Mouse (Mus musculus) ES-E14 (cell line): ENCODE results near the gene Pla2g6.

Experiments used
- HCFC1 ChIP-seq: IDR thresholded peaks from 2 replicates; pipeline ENCODE4 v1.6.1; 2012; ENCODE audit warnings: low read length, inconsistent platforms, borderline replicate concordance; ENCODE audit not compliant: insufficient read depth
- MAFK ChIP-seq: IDR thresholded peaks from 2 replicates; pipeline ENCODE4 v1.6.1; 2014; ENCODE audit warnings: mild to moderate bottlenecking, low read depth, low read length, inconsistent platforms; ENCODE audit not compliant: insufficient read depth
- ZNF384 ChIP-seq: IDR thresholded peaks from 2 replicates; pipeline ENCODE4 v1.6.1; 2012; ENCODE audit warnings: low read depth, low read length, inconsistent platforms

- TF ChIP-seq ZNF384 (no peak), MAFK (no peak), HCFC1 (no peak)
Measured at GRCm38 (mm10) chr15:79370281-79370843, 42.2 kb upstream of the Pla2g6 start.
